Mouse (Mus musculus) C2C12 (cell line): ENCODE data around the gene Zyx.

Experiments used
- CTCF ChIP-seq: IDR thresholded peaks from one replicate; pipeline ENCODE4 v1.5.1; 2011; ENCODE audit not compliant: control insufficient read depth, insufficient read depth, insufficient read length
- FOSL1 ChIP-seq: IDR thresholded peaks from one replicate; pipeline ENCODE4 v1.8.0; 2011; ENCODE audit warnings: mild to moderate bottlenecking, low read length; ENCODE audit not compliant: poor library complexity, insufficient read depth, severe bottlenecking

DNA sequence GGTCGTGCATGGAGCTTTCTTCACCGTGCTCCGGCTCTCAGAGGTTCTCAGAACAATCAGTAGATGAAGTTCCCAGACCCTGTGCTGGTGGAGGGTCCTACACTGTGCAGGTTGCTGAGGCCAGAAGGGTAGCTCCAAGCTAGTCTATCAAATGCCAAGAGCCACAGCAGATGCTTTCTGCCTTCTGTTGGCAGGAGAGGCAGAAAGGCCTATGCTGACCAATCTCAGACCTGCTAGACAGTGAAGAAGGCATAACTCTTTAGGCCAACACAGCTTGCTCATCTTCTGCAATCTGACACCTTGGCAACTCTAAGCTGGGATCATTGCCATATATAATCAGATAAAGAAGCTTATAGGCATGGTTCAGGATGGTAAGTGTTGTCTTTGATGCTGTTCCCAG lies 19.2 kb upstream of the Zyx start:
- no peak for TF ChIP-seq CTCF
- no peak for TF ChIP-seq FOSL1
